Mouse (Mus musculus) cerebral cortex, adult 2 months (tissue): ENCODE data around the gene Cacna1g.

Experiments
- WGBS: fragments of 180-500 bp; shearing (Covaris S2); methylation state at CpG from one replicate; pipeline ENCODE4 v1.1.7; 2018; 5-methylcytosine and 5-hydroxymethylcytosine counted together

Cacna1g gene

GRCm38 (mm10) chr11:94359168-94359567, 114.8 kb downstream of the Cacna1g start:
- 96% methylated on average over 12 of the region's 12 CpGs for WGBS
